Mouse (Mus musculus): Measurements from ENCODE around the gene Gemin4. TPM values are rescaled to one million over a fixed set of nuclear protein-coding genes. Genes with fewer than 3 reads are reported as not detected.

Gemin4 gene
- polyA plus RNA-seq, 1 experiment, result 3.7 TPM

GRCm38 (mm10) chr11:76243811-76244546 is 26.5 kb upstream of the Gemin4 start:
- H3K4me1 ChIP-seq (ENCODE audit: control insufficient read depth, insufficient read depth, insufficient read length, low read length), result no peaks in the 10 kb centered on the region; the same call in 1 of the 2 replicates
- H3K36me3 ChIP-seq (ENCODE audit: control insufficient read depth, insufficient read depth, low read length), result peaks cover 19% of the 10 kb centered on the region
- 1% methylated on average over 34 of the region's 34 CpGs for WGBS
- TF ChIP-seq POLR2A (IDR thresholded peaks at IDR 0.05; ENCODE audit: low read depth, low read length), result no peak; the same call in 1 of the 2 replicates
- TF ChIP-seq CTCF (IDR thresholded peaks at IDR 0.05; ENCODE audit: extremely low read depth, insufficient read length, insufficient replicate concordance, low read depth, low read length), result no peak
- H3K27me3 ChIP-seq (ENCODE audit: control insufficient read depth, insufficient read depth, low read length), result no peaks in the 10 kb centered on the region
- no peak overlapping the region for H3K27ac ChIP-seq (ENCODE audit: insufficient read depth, low read depth, low read length)
- H3K4me3 ChIP-seq (ENCODE audit: low read depth, low read length), result peak overlapping the region; percentile 97

GRCm38 (mm10) chr11:76242901-76243810 is 25.7 kb upstream of the Gemin4 start, which contains the start of the genes Mrm3 and Glod4:
TSS of gene Mrm3 (plus strand) at chr11:76243715.
TSS of gene Glod4 (minus strand) at chr11:76243725.
- Histone ChIP-seq H3K4me3 (ENCODE audit: low read depth, low read length) (peak within 1 kb of the TSS; percentile 97), H3K27me3 (ENCODE audit: control insufficient read depth, insufficient read depth, low read length) (no peaks in the 10 kb centered on the region), H3K27ac (ENCODE audit: insufficient read depth, low read depth, low read length) (no peak within 1 kb of the TSS), H3K4me1 (ENCODE audit: control insufficient read depth, insufficient read depth, insufficient read length, low read length) (no peaks in the 10 kb centered on the region; the same call in 1 of the 2 replicates), H3K36me3 (ENCODE audit: control insufficient read depth, insufficient read depth, low read length) (peaks cover 12% of the 10 kb centered on the region)
- WGBS, result under 1% methylated on average over 61 of the region's 61 CpGs
- peak; percentile 55 for TF ChIP-seq POLR2A (IDR thresholded peaks at IDR 0.05; ENCODE audit: low read depth, low read length)
- no peak for TF ChIP-seq CTCF (IDR thresholded peaks at IDR 0.05; ENCODE audit: extremely low read depth, insufficient read length, insufficient replicate concordance, low read depth, low read length)

- no peaks in the 10 kb centered on the region; the same call in 1 of the 2 replicates for H3K4me1 ChIP-seq (ENCODE audit: control insufficient read depth, insufficient read depth, insufficient read length, low read length)
- peaks cover 22% of the 10 kb centered on the region for H3K36me3 ChIP-seq (ENCODE audit: control insufficient read depth, insufficient read depth, low read length)
- no peaks in the 10 kb centered on the region for H3K27me3 ChIP-seq (ENCODE audit: control insufficient read depth, insufficient read depth, low read length)
- H3K4me3 ChIP-seq (ENCODE audit: low read depth, low read length), result no peak overlapping the region
- no peak for TF ChIP-seq POLR2A (IDR thresholded peaks at IDR 0.05; ENCODE audit: low read depth, low read length)
- no peak for TF ChIP-seq CTCF (IDR thresholded peaks at IDR 0.05; ENCODE audit: extremely low read depth, insufficient read length, insufficient replicate concordance, low read depth, low read length)
- no peak overlapping the region for H3K27ac ChIP-seq (ENCODE audit: insufficient read depth, low read depth, low read length)
- WGBS, result 91% methylated on average over 2 of the region's 2 CpGs
Observed at GRCm38 (mm10) chr11:76239750-76240149, 22.3 kb upstream of the Gemin4 start.

GRCm38 (mm10) chr11:76236136-76236535 is 18.7 kb upstream of the Gemin4 start:
- TF ChIP-seq CTCF (IDR thresholded peaks at IDR 0.05; ENCODE audit: extremely low read depth, insufficient read length, insufficient replicate concordance, low read depth, low read length) (no peak), POLR2A (IDR thresholded peaks at IDR 0.05; ENCODE audit: low read depth, low read length) (no peak)
- no peak overlapping the region for H3K4me3 ChIP-seq (ENCODE audit: low read depth, low read length)
- H3K27me3 ChIP-seq (ENCODE audit: control insufficient read depth, insufficient read depth, low read length), result no peaks in the 10 kb centered on the region
- no peak overlapping the region for H3K27ac ChIP-seq (ENCODE audit: insufficient read depth, low read depth, low read length)
- H3K4me1 ChIP-seq (ENCODE audit: control insufficient read depth, insufficient read depth, insufficient read length, low read length), result no peaks in the 10 kb centered on the region
- WGBS, result 86% methylated on average over 3 of the region's 3 CpGs
- peaks cover 44% of the 10 kb centered on the region for H3K36me3 ChIP-seq (ENCODE audit: control insufficient read depth, insufficient read depth, low read length)

- TF ChIP-seq POLR2A (IDR thresholded peaks at IDR 0.05; ENCODE audit: low read depth, low read length) (no peak), CTCF (IDR thresholded peaks at IDR 0.05; ENCODE audit: extremely low read depth, insufficient read length, insufficient replicate concordance, low read depth, low read length) (no peak)
- Histone ChIP-seq H3K27me3 (ENCODE audit: control insufficient read depth, insufficient read depth, low read length) (no peaks in the 10 kb centered on the region), H3K36me3 (ENCODE audit: control insufficient read depth, insufficient read depth, low read length) (peaks cover 17% of the 10 kb centered on the region), H3K4me3 (ENCODE audit: low read depth, low read length) (no peak overlapping the region), H3K27ac (ENCODE audit: insufficient read depth, low read depth, low read length) (no peak overlapping the region), H3K4me1 (ENCODE audit: control insufficient read depth, insufficient read depth, insufficient read length, low read length) (no peaks in the 10 kb centered on the region)
Observed at GRCm38 (mm10) chr11:76225051-76225450, 7.6 kb upstream of the Gemin4 start.

GRCm38 (mm10) chr11:76224631-76225030 is 7.2 kb upstream of the Gemin4 start:
- H3K27me3 ChIP-seq (ENCODE audit: control insufficient read depth, insufficient read depth, low read length), result no peaks in the 10 kb centered on the region
- no peak overlapping the region for H3K27ac ChIP-seq (ENCODE audit: insufficient read depth, low read depth, low read length)
- no peak overlapping the region for H3K4me3 ChIP-seq (ENCODE audit: low read depth, low read length)
- H3K4me1 ChIP-seq (ENCODE audit: control insufficient read depth, insufficient read depth, insufficient read length, low read length), result no peaks in the 10 kb centered on the region
- 93% methylated on average over 5 of the region's 5 CpGs for WGBS
- TF ChIP-seq POLR2A (IDR thresholded peaks at IDR 0.05; ENCODE audit: low read depth, low read length) (no peak), CTCF (IDR thresholded peaks at IDR 0.05; ENCODE audit: extremely low read depth, insufficient read length, insufficient replicate concordance, low read depth, low read length) (no peak)
- H3K36me3 ChIP-seq (ENCODE audit: control insufficient read depth, insufficient read depth, low read length), result peaks cover 17% of the 10 kb centered on the region
